Mouse (Mus musculus): Measurements from ENCODE around the gene Slc37a1. TPM values are rescaled to one million over a fixed set of nuclear protein-coding genes. Genes with fewer than 3 reads are reported as not detected.

The Slc37a1 gene
- polyA plus RNA-seq, 1 experiment from 2014 or later = 13.4 TPM

DNA sequence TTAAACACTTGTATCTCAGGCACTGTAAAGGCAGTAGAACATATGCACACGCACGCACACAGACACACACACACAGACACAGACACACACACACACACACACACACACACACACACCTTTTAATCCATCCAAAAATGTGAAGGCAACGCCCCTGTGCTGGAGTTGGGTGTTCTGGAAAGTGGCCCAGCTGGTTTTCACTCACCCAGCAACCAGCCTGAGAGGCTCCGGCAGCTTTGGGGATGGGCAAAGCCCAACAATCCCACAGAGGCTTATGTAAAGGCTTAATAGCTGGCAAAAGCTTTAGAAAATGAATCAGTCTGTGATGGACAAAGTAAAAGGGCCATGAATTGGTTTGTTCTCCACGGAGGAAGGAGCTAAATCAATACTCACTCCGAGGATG is 113.7 kb downstream of the Slc37a1 start:
- Histone ChIP-seq H3K4me1 (replicated peaks) (peaks cover 18% of the 10 kb centered on the region), H3K27ac (replicated peaks) (no peak overlapping the region), H3K36me3 (no peaks in the 10 kb centered on the region), H3K4me2 (no peak overlapping the region), H3K9me3 (no peaks in the 10 kb centered on the region), H3K27me3 (no peaks in the 10 kb centered on the region), H3K9ac (no peak overlapping the region), H3K4me3 (no peak overlapping the region)
- ATAC-seq (ENCODE audit: low FRiP score, low read depth) = no peak
- WGBS = 76% methylated on average over 6 of the region's 6 CpGs

Other genes starting within 250 kb of the Slc37a1 start
- gene Abcg1, start 229.1 kb upstream of the Slc37a1 start, polyA plus RNA-seq (2015; fragmentation: Nextera tagmentation; extraction: Ambion mirVana) = 19.9 TPM in 2 replicates
- 2.4 and 3.2 TPM in 2 replicates for gene Tff3, start 157.1 kb upstream of the Slc37a1 start, polyA plus RNA-seq (2015; fragmentation: Nextera tagmentation; extraction: Ambion mirVana)
- gene Tff2, start 142.5 kb upstream of the Slc37a1 start, polyA plus RNA-seq (2015; fragmentation: Nextera tagmentation; extraction: Ambion mirVana) = not detected in 2 replicates
- not detected in 2 replicates for gene Tff1, start 121.5 kb upstream of the Slc37a1 start, polyA plus RNA-seq (2015; fragmentation: Nextera tagmentation; extraction: Ambion mirVana)
- not detected in 2 replicates for gene Tmprss3, start 87.8 kb upstream of the Slc37a1 start, polyA plus RNA-seq (2015; fragmentation: Nextera tagmentation; extraction: Ambion mirVana)
- 0.09 TPM in 1 of 2 replicates, not detected in the other for gene Ubash3a, start 78.9 kb upstream of the Slc37a1 start, polyA plus RNA-seq (2015; fragmentation: Nextera tagmentation; extraction: Ambion mirVana)
- gene Rsph1, start 9.4 kb upstream of the Slc37a1 start, polyA plus RNA-seq (2015; fragmentation: Nextera tagmentation; extraction: Ambion mirVana) = 5.9 and 7.5 TPM in 2 replicates
- 28.1 and 34.2 TPM in 2 replicates for gene Pde9a, start 99.4 kb downstream of the Slc37a1 start, polyA plus RNA-seq (2015; fragmentation: Nextera tagmentation; extraction: Ambion mirVana)
- gene Wdr4, start 233.2 kb downstream of the Slc37a1 start, polyA plus RNA-seq (2015; fragmentation: Nextera tagmentation; extraction: Ambion mirVana) = 37.2 and 38.1 TPM in 2 replicates
- gene Ndufv3, start 233.3 kb downstream of the Slc37a1 start, polyA plus RNA-seq (2015; fragmentation: Nextera tagmentation; extraction: Ambion mirVana) = 445 and 471 TPM in 2 replicates

Measured in hindbrain, embryonic 15.5 days (tissue).